Mouse (Mus musculus): ENCODE results near the gene Pkd2l1. TPM values are rescaled to one million over a fixed set of nuclear protein-coding genes. Genes with fewer than 3 reads are reported as not detected.

The Pkd2l1 gene
- not detected for total RNA-seq (2021)
- long read RNA-seq, experiment 1, result 0 reads
- long read RNA-seq, experiment 2, partial matches to known transcripts, result 0 of 1 reads
- long read RNA-seq, experiment 2, other reads (novel, unspliced or antisense), result 0 of 1 reads

DNA sequence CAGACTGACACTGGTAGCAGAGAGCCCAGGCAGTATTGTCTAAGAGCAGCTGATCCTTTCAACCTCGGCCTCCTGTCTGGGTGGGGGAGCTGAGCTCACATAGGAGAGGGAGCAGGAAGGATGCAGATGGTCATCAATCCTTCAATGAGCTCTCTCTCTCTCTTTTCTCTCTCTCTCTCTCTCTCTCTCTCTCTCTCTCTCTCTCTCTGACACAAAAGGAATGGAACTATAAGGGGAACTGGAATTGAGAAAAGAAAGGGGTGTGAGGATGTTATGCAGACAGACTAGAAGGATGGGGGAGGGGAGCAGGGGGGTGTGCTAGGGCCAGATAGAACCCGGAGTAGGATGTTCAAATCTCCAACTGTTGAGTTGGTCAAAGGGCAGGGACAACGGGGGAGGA is at the start of gene Pkd2l1:
Gene Pkd2l1, minus strand, starts transcription at position 101 of the 400 bp plus-strand sequence.
- DNase-seq (ENCODE audit: low spot score in 2 of 2), result no peak

DNA sequence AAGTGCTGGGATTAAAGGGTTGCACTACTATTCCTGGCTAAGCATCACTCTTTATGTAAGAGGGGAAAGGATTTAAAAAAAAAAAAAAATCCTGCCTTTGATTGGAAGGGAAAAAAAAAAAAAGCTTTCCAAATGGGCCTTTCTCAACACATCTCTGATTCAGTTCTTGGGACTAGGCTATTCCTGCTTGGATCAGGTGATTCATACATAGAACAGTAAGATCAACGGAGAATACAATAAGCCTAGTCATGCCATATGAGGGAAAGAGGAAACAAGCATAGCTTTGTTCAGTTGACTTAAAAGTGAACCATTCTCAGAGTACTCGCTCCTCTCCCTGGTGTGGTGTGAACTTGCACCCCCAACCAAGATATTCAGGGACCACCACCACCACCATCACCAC is 46.7 kb upstream of the Pkd2l1 start:
- DNase-seq (ENCODE audit: low spot score in 2 of 2), result no peak

DNA sequence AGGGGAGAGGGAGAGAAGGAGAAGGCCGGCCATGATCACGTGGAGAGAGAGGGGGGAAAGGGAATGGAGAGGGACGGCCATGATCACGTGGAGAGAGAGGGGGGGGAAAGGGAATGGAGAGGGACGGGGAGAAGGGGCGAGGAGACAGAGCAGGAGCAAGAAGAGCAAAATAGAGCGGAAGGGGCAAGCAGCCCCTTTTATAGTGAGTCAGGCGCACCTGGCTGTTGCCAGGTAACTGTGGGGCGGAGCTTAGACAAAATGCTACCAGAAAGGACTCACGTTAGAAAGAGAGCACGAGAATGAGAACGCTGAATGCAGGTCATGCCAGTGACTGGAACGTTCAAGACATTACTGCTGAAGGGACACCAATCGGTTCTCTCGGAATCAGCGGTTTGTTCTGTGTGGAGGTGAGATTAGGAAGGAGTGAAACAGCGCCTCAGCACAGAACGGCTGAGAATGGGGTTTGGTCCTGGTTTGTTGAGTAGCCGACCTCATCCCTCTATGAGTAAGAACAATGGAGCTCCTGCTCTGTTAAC is 45.3 kb upstream of the Pkd2l1 start:
- no peak for DNase-seq (ENCODE audit: low spot score in 2 of 2)

DNA sequence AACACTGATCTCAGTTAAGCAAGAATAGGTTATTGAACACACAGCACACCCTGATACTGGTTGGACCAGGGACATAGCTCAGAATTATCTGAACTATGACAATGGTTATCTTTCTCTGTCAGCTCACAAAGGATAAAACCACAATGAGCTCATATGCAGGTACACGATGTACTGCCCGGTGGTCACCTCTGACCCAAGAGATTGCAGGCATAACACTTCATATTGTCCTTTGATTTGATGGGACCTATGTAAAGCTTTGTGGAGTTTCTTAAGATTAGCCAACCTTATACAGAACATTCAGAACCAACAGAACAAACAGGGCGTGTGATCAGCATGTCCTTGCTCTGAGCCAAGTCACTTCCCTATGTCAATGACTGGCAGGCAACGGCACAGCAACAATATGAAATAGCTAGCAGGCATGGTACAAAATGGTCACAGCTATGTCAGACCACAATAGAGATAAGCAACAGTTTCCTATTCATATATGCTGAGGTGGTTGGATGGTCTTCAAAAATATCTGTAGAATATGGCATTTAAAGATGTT is 39.4 kb upstream of the Pkd2l1 start:
- no peak for DNase-seq (ENCODE audit: low spot score in 2 of 2)

DNA sequence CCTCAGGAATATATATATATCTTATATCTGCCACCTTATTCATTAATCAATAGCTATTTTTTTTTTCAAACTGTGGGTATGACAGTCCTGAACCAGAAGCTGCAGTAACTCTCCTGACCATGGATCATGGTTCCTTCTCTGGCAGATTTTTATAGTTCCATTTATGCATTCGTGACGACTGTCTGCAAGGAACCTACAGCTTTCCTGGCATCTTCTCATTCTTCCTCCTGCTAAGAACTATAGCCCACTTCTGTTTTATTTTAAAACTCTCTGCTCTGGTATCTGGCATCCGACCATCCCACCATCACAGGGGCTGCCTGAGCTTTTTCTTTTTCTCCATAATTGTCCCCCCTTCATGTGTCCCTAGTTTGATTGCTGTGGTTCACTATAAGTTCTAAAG is 38.0 kb upstream of the Pkd2l1 start:
- DNase-seq (ENCODE audit: low spot score in 2 of 2), result no peak

DNA sequence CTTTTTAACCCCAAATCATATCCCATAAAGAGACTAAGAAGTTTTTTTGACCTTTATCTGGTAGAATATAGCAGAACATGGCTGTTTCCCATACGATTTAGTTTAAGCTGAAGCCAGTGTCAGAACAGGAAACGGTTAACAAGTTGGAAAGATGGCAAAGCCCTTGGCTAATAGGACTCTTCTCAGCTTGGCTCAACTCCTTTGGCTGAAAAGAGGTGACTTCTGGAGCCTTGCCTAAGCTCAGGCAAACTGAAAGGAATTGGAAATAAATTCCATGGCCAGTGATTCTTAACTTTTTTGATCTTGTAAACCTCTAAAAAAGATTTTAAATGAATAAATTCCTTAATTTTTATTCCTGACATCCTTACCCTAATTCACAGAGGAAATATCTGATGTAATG is 37.5 kb upstream of the Pkd2l1 start:
- no peak for DNase-seq (ENCODE audit: low spot score in 2 of 2)

DNA sequence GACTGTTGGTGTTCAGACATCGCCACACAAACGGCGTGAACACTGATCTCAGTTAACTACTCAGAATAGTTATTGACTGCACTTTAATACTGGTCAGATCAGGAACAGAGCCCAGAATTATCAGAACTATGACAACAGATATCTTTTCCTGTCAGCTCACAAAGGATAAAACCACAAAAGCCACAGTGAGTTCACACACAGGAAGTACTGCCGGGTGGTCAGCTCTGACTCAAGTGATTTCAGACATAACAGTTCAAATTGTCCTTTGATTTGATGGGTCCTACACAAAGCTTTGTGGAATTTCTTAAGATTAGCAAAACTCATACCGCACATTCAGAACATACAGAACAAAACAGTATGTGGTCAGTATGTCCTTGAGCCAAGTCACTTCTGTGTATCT is 33.5 kb upstream of the Pkd2l1 start:
- no peak for DNase-seq (ENCODE audit: low spot score in 2 of 2)

DNA sequence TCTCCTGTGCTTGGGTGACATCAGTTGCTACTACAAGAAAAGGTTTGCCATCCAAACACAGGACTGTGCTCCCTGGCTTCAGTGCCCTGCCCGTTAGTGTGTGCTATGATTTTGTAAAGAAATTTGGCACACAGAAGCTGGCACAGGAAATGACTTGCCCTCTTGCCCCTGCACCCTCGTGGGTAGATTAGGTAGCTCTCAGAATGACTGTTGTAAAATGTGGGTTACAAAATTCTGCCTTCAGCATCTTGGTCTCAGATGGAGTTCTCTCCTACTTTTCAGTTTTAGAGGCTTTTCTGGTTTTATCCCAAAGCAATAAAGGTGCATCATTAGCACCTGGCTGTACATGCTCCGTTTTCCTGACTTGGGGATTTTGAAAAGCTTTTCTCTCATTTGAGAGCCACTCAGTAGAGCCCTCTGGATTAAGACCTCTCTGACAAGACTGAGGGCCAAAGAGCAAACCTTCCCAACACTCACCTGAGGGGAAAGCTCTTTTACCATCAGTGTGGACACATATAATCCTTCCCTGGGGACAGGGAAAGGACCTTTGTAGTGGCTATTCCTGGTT is 25.8 kb upstream of the Pkd2l1 start:
- no peak for DNase-seq (ENCODE audit: low spot score in 2 of 2)

DNA sequence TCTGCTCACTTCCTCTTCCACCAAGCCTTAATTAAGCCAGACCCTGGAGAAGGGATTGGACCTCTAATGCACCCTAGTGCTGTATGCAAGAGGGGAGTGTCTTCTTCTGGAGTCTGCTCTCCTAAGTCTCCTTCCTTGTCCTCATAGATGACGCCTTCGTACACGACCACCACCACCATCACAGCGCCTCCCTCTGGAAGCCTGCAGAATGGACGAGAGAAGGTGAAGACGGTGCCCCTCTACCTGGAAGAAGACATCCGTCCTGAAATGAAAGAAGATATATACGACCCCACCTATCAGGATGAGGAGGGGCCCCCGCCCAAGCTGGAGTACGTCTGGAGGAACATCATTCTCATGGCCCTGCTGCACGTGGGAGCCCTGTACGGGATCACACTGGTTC is 23.0 kb upstream of the Pkd2l1 start:
- no peak for DNase-seq (ENCODE audit: low spot score in 2 of 2)

DNA sequence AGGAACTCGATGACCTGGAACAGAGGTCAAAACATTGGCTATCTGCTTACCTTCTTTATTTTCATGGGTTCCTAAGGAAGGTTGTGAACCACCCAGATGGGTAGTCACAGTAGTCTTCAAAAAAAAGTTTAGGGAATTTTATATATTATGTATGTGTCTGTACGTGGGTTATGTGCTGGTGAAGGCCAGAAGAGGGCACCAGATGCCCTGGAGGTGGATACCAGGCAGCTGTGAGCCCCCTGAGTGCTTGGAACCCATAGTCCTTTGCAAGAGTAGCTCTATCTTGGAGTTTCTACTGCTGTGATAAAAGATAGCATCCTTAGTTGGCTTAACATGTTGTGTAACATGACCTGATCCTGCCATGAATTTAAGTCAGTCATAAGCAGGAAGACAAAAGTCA is 14.8 kb upstream of the Pkd2l1 start:
- no peak for DNase-seq (ENCODE audit: low spot score in 2 of 2)

DNA sequence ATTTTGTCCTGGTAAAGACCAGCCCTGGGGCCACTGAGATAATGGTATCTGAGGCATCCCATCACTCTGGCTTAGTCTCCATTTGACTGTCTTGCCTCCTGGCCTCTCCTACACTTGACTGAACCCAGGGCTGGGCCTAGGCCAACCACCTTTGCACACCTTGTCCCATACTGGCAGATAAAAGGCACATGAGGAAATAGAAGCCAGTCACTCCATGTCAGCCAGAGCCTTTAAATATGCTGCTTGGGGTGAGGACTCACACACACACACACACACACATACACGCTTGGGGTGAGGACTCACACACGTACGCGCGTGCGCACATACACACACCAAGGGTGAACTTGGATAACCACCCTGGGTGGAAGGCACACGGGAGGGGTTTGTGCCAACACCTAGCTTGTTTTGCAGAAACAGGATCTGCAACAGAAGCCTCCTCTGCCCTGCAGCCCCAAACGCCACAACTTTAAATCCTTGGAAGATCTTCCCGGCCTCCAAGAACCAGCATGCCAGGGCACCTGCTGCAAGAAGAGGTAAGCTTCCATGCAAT is 10.8 kb upstream of the Pkd2l1 start, which contains the start of gene Scd3:
Gene Scd3, plus strand, starts transcription at position 255 of the 550 bp plus-strand sequence.
- no peak for DNase-seq (ENCODE audit: low spot score in 2 of 2)

DNA sequence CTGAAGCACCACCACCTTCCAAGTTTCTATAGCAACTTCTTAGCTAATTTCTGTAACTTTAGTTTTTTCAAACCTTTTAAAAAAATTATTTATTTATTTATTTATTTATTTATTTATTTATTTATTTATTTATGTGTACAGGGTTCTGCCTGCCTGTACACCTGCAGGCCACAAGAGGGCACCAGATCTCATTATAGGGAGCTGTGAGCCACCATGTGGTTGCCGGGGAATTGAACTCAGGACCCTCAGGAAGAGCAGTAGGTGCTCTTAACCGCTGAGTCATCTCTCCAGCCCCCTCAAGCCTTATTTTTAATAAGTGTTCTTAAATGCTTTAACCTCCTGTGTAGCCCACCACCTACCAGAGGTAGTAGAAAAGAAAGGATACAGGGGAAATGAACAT is 6.7 kb upstream of the Pkd2l1 start:
- DNase-seq (ENCODE audit: low spot score in 2 of 2), result peak in 1 of 2 experiments; percentile 7

DNA sequence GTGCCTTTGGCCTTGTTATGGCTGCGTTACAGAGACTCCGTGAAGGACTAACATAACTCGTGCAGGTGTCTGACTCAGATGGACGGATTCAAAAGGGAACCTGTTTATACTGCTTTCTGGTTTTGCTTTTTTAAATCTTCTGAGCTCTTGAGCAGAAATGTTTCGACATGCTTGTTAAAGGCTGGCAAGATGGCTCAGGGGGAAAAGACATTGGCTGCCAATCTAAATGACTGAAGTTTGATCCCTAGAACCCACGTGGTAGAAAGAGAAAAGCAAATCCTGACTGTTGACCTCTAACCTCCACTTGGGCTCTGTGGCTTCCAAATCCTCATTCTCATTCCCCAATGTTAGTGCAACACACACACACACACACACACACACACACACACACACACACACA is 6.3 kb upstream of the Pkd2l1 start:
- no peak for DNase-seq (ENCODE audit: low spot score in 2 of 2)

DNA sequence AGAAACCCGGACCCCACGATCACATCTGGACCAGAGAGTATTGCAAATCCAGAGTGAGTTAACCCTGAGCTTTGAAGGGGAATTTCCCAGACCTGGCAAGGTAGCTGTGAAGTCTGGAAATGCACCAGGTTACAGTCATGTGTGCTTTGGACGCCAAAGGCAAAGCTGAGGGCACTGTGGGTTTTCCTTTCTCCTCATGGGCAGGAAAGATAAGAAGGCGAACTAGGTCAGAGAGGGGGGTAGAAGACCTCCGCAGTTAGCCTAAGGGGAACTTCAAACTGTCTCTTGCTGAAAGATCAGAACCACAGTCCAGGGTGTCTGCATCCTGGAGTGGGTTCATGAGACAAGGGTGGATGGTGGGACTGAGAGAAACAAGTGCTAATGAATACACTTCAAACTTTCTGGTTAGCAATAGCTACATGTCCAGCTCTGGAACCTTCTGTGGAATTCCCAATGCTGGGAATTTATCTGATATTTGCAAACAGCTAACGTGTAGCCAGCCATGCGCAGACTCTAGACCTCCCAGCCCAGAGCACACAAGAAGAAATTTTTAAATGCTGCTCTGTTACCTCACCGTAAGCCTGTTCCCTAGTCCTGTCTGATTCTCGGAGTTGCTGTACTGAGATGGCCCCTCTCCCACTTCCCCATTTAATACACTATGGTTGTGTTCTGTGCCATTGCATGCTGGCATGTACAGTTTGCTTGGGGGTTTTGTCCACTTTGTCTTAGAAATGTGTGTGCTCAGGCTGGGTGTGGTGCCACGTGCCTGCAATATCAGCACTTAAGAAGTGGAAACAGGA is 5.0 kb upstream of the Pkd2l1 start:
- DNase-seq (ENCODE audit: low spot score in 2 of 2), result no peak

DNA sequence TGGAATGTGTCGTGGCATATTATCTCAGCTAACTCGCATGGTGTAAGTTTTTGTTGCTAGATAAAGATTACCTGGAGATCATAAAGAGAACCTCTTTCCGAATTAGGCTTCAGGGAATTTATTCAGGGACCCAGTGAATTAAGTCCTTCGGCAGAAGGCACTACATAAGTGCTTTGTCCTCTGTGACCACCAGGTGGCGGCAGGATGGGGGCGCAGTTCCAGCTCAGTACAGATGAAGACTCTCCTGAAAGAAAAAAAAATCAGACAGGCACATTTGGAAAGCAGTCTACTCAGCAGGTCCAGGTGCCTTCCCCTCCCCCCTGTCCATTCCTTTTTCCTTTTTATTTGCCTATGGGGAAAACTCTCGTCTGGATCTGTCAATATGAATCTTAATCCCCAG is 2.9 kb upstream of the Pkd2l1 start:
- DNase-seq (ENCODE audit: low spot score in 2 of 2), result peak; percentile 66 to 78

DNA sequence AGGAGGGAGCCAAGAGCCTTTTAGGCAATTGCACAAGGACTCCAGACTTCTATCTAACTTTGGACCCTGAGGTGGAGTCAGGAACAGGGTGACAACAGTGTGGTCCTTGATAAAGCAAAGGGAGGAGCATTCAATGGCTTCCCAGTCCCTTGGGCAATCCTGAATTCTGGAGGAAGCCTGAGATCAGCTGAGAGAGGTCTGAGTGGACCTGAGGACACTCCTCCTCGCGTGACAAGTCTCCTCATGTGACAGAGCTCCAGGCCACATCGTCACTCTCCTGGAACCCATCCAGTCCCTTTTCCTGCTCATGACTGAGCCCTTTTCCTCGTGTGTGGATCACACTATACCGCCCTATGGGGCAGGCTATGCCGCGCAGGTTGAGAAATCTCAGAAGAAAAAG is 1.7 kb upstream of the Pkd2l1 start:
- no peak for DNase-seq (ENCODE audit: low spot score in 2 of 2)

DNA sequence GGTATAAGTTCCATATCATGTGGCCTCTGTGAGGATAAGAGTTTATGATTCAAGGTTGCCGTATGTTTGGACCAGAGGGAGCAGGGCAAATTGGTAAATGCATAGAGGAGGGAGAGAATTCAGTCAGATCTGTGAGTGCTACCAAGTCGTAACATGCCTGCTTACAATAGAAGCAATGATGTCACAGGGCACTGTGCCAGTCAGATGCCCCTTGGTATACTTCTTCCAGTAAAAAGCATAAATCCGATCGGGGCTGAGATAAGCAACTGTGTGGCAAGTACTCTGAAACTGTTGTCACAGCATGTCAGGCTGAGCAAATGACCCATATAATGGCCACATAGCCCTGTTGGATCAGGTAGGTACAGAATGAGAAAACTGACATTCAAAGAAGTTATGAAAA is 3.2 kb downstream of the Pkd2l1 start:
- DNase-seq (ENCODE audit: low spot score in 2 of 2), result no peak

DNA sequence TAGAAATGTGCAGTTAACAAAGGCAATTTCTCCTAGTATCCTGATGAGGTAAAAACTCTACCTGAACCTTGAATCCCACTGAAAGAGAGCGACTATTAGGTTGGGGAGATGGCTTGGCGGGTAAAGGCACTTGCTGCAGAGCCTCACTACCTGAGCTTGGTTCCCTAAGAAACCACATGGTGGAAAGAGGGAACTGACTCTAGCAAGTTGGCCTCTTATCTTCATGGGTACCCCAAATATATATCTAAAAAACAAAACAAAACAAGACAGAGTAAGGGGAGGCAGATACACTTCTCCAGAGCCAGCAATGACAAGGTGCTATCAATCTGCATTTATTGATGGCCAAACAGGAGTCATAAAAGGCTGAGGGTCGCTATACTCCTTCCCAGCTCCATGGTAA is 8.3 kb downstream of the Pkd2l1 start:
- no peak for DNase-seq (ENCODE audit: low spot score in 2 of 2)

DNA sequence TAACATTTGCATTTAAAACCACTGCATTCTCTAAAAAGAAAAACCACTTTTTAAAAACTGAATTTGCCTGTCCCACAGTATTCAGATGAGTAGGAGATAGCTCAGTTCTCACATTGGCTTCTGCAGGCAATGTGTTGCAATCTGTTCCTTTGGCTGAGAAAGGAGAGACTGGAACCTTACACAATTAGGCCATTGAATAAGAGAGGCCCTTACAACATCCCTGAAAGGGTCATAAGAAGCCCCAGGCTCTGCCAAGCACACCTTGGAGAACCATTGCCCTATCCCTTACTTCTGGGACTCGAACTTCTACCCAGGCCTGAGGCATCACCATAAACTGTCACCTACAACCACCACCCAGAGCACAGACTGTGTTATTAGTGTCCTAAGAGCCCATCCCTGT is 11.7 kb downstream of the Pkd2l1 start:
- DNase-seq (ENCODE audit: low spot score in 2 of 2), result no peak

DNA sequence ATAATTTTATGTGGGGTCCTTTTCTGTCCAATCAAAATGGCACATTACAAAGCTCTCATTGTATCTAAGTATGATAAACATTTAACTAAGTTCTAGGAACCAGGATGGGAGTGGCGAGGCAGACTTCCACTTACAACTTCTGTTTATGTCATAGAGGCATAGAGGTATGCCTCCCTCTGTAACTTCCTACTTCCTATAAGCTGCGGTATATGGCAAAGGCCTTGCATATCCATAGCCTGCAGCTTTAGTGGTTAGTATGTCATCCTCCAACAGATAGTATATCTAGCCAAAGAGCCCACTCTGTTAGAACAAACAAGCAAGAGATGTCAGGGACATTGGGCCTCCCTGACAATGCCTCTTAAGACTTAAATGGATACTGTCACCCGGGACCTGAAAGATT is 15.5 kb downstream of the Pkd2l1 start:
- no peak for DNase-seq (ENCODE audit: low spot score in 2 of 2)

DNA sequence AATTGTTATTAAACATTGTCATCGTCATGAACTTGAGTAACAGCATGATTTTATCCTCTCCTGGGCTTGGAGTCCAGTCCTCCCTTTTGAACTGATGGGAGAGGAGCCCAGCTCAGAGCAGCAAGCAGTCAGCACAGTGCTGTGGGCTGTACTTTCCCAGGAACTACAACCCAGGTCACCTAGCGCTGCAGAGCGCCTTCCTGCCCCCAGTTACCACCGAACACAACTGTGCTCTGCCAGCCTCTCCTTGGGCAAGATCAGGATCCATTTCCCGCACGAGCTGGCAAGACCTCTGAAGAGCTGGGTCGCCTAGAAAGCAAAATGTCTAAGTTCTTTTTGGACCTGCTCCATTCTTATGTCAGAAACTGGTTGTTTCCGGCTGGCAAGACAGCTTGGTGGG is 17.4 kb downstream of the Pkd2l1 start:
- DNase-seq (ENCODE audit: low spot score in 2 of 2), result no peak

DNA sequence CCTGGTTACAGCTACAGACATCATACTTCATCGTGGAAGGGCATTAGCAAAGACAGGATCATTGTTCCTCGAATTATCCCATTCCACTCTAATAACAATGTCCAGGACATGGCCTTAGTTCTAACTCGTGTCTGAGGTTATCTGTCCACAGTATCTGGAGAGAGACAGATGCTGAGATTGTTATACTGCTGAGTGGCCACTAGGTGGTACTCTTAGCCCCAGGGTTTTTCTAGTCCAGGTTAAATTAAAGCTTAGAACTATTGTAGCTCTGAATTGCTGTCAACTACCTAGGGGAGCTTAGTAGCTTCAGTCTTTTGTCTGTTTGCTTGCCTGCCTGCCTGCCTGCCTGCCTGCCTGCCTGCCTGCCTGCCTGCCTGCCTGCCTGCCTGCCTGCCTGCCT is 30.7 kb downstream of the Pkd2l1 start:
- no peak for DNase-seq (ENCODE audit: low spot score in 2 of 2)
